Mouse (Mus musculus) lung, postnatal 0 days (tissue): ENCODE data around the gene Ak5. TPM values are rescaled to one million over a fixed set of nuclear protein-coding genes. Genes with fewer than 3 reads are reported as not detected.
A peak's percentile ranks its signal among the peaks of the same experiment; 100 is the strongest.
"Not testable (repeated sequence)": the region's sequence is repeated elsewhere in the genome, so short reads cannot be mapped to it uniquely, and the experiment has no call there.

Experiments used
- ATAC-seq: fragments of 200-750 bp; cut with Nextera tagmentation; 2 replicates; pipeline ENCODE4 v1.8.0; 2017; ENCODE audit warnings: moderate library complexity
- DNase-seq: peaks from one replicate; pipeline ENCODE4 v3.0.0-alpha.2; 2016; ENCODE audit warnings: low spot score
- H3K27ac ChIP-seq: fragments of 300-500 bp; sonication (generic); 2 replicates; pipeline ENCODE4 v1.5.1; 2014; ENCODE audit warnings: antibody characterized with exemption, mild to moderate bottlenecking, low read length, mixed read lengths
- H3K27me3 ChIP-seq: fragments of 300-500 bp; sonication (generic); replicated peaks from 2 replicates; pipeline ENCODE4 v1.6.1; 2014; ENCODE audit warnings: low read length, mixed read lengths; ENCODE audit not compliant: insufficient read depth
- H3K36me3 ChIP-seq: fragments of 300-500 bp; sonication (generic); 2 replicates; pipeline ENCODE4 v1.6.1; 2014; ENCODE audit warnings: low read length, mixed read lengths; ENCODE audit not compliant: insufficient read depth
- H3K4me1 ChIP-seq: fragments of 300-500 bp; sonication (generic); 2 replicates; pipeline ENCODE4 v1.6.1; 2014; ENCODE audit warnings: antibody characterized with exemption, low read depth, low read length, mixed read lengths; ENCODE audit not compliant: insufficient read depth
- H3K4me2 ChIP-seq: fragments of 300-500 bp; sonication (generic); replicated peaks from 2 replicates; pipeline ENCODE4 v1.6.1; 2014; ENCODE audit warnings: low read depth, mild to moderate bottlenecking, low read length, moderate library complexity, mixed read lengths
- H3K4me3 ChIP-seq: fragments of 300-500 bp; sonication (generic); 2 replicates; pipeline ENCODE4 v1.5.1; 2014; ENCODE audit warnings: low read depth, low read length
- H3K9ac ChIP-seq: fragments of 300-500 bp; sonication (generic); replicated peaks from 2 replicates; pipeline ENCODE4 v1.6.1; 2014; ENCODE audit warnings: low read depth, mild to moderate bottlenecking
- H3K9me3 ChIP-seq: fragments of 300-500 bp; sonication (generic); 2 replicates; pipeline ENCODE4 v1.6.1; 2016; ENCODE audit warnings: low read length, mixed read lengths
- CTCF ChIP-seq: IDR thresholded peaks from 2 replicates; pipeline ENCODE4 v1.5.1; 2016; ENCODE audit warnings: antibody characterized with exemption, mild to moderate bottlenecking
- EP300 ChIP-seq: IDR thresholded peaks from 2 replicates; pipeline ENCODE4 v1.6.1; 2016; ENCODE audit warnings: antibody characterized with exemption, mild to moderate bottlenecking, control low read depth
- WGBS: fragments of 180-500 bp; shearing (Covaris S2); extraction: QIAGEN DNeasy Blood & Tissue Kit; methylation state at CpG from one replicate; pipeline ENCODE4 v1.1.7; 2014; 5-methylcytosine and 5-hydroxymethylcytosine counted together
- polyA plus RNA-seq: library from polyadenylated mRNA; unstranded; fragments of >200 nt; fragmentation: Nextera tagmentation; extraction: Ambion mirVana; gene quantifications from 2 replicates; pipeline ENCODE4 v1.2.1, GENCODE M21; 2015

Gene Ak5
- polyA plus RNA-seq, 1 experiment from 2014 or later, result 0.47 TPM

DNA sequence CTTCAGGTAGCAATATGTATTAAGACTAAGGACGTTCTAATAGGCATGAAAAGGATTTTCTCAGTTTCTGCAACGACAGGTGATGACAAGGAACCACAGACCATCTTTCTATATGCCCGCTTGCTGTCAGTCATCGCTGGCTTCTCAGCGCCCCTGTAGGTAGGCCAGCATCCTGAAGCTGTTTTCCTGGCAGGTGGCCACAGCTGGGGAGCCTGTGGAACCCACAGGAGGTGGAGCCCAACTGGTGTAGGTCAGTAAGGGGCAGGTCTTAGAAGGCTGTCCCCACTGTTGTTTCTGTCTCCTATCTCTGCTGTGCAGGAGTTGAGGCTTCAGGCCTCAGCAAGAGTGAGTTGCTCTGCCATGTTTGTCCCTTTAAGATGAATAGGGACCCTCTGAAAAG, 37.7 kb upstream of the Ak5 start:
- no peaks in the 10 kb centered on the region for H3K27me3 ChIP-seq
- DNase-seq, result no peak
- ATAC-seq, result no peak

DNA sequence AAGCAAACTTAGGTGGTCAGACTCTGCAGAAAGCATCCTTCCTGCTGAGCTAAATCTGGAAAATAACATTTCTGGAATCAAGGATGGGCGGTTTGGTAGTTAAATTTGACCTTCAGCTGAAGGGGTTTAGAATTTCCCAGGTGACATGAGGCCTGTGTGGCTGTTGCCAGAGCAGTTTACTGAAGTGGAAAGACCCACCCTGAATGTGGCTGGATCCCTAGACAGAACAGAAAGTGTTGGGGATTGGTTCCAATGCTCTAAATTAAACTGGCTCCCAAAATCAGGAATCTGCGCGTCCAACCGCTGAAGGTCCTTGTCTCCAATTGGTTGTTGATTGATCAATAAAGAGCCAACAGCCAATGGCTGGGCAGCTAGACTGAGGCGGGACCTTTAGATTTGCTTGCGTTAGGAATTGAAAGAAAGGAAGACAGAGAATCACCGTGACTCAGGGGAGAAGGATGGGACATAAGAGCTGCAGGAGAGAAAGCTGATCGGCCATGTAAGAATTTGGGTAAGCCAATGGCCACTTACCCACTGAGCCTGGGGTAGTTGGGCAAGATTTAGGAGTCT, 34.2 kb upstream of the Ak5 start:
- no peak overlapping the region for H3K4me3 ChIP-seq
- no peak for DNase-seq
- ATAC-seq, result no peak
- H3K9ac ChIP-seq, result no peak overlapping the region
- H3K27me3 ChIP-seq, result no peaks in the 10 kb centered on the region
- TF ChIP-seq CTCF (no peak), EP300 (no peak)
- H3K9me3 ChIP-seq, result no peaks in the 10 kb centered on the region
- 53% methylated on average over 8 of the region's 8 CpGs for WGBS
- H3K4me2 ChIP-seq, result no peak overlapping the region
- H3K36me3 ChIP-seq, result no peaks in the 10 kb centered on the region
- no peak overlapping the region for H3K27ac ChIP-seq
- H3K4me1 ChIP-seq, result no peaks in the 10 kb centered on the region

More for the DNA sequence above, 37.7 kb upstream of the Ak5 start:
- Histone ChIP-seq H3K27ac (no peak overlapping the region), H3K4me3 (no peak overlapping the region), H3K4me2 (no peak overlapping the region), H3K36me3 (no peaks in the 10 kb centered on the region), H3K9ac (no peak overlapping the region), H3K9me3 (no peaks in the 10 kb centered on the region), H3K4me1 (no peaks in the 10 kb centered on the region)
- WGBS, result 77% methylated on average over 5 of the region's 5 CpGs
- TF ChIP-seq CTCF (no peak), EP300 (no peak)

DNA sequence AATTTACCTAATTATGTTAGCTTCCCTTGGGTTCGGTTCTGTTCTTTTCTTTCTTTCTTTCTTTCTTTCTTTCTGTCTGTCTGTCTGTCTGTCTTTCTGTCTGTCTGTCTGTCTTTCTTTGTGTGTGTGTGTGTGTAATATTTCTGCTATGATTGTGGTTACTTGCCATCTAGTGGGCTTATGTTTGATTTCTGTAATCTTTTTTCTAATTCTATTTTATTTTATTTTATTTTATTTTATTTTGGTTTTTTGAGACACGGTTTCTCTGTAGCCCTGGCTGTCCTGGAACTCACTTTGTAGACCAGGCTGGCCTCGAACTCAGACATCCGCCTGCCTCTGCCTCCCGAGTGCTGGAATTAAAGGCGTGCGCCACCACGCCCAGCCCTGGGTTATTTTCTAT, 33.4 kb upstream of the Ak5 start:
- not testable (repeated sequence) for H3K36me3 ChIP-seq, H3K4me2 ChIP-seq, H3K27ac ChIP-seq, H3K9me3 ChIP-seq, H3K9ac ChIP-seq, H3K27me3 ChIP-seq, H3K4me3 ChIP-seq, ATAC-seq, H3K4me1 ChIP-seq
- peak; percentile 35 for DNase-seq
- 93% methylated on average over 8 of the region's 8 CpGs for WGBS

DNA sequence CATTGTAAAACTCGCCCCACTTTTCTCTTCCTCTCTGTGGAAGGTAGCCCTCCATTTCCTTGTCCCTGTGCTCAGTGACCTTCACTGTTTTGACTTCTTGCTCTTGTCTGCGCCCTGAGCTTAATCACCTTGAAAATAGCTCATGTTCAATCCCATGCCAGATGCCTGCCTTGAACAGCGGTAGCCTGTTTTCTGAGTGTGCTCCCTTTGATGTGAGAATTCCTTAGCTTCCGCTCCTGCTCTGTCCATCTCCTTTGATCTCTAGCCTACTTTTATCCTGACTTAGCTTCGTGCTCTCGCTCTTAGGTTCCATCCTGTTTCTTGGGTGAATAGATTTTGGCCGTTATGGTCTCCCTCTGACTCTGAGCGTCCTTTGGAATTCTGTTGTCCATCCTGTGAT, 31.1 kb upstream of the Ak5 start:
- DNase-seq (no peak), ATAC-seq (no peak)
- H3K4me2 ChIP-seq, result no peak overlapping the region
- no peak overlapping the region for H3K27ac ChIP-seq
- H3K4me1 ChIP-seq, result no peaks in the 10 kb centered on the region
- H3K4me3 ChIP-seq, result no peak overlapping the region
- 49% methylated on average over 8 of the region's 8 CpGs for WGBS
- H3K9me3 ChIP-seq, result no peaks in the 10 kb centered on the region
- no peaks in the 10 kb centered on the region for H3K27me3 ChIP-seq
- TF ChIP-seq CTCF (no peak), EP300 (no peak)
- no peaks in the 10 kb centered on the region for H3K36me3 ChIP-seq
- H3K9ac ChIP-seq, result no peak overlapping the region

DNA sequence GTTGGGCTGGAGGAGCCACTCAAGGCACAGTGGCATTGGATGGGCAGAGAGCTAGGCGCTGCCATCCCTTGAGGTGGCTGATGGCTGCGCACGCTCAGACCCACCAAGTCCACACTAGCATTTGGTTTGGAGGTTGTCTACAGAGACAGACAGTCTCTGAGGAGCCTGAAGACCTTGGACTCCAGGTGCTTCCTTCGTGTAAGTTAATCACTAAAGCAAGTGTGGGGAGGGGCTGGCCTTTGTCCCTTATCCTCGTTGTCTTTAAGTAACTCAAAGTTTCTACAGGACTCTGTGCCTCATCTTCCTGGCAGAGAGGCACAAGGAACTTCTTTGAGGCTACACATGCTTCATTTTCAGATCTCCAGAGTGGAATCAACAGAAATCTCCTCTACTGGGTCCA, 29.9 kb upstream of the Ak5 start:
- Histone ChIP-seq H3K9me3 (no peaks in the 10 kb centered on the region), H3K4me2 (no peak overlapping the region), H3K27me3 (no peaks in the 10 kb centered on the region), H3K4me3 (no peak overlapping the region), H3K9ac (no peak overlapping the region), H3K36me3 (no peaks in the 10 kb centered on the region), H3K27ac (no peak overlapping the region), H3K4me1 (no peaks in the 10 kb centered on the region)
- 69% methylated on average over 5 of the region's 5 CpGs for WGBS
- no peak for DNase-seq
- TF ChIP-seq EP300 (no peak), CTCF (no peak)
- ATAC-seq, result no peak

DNA sequence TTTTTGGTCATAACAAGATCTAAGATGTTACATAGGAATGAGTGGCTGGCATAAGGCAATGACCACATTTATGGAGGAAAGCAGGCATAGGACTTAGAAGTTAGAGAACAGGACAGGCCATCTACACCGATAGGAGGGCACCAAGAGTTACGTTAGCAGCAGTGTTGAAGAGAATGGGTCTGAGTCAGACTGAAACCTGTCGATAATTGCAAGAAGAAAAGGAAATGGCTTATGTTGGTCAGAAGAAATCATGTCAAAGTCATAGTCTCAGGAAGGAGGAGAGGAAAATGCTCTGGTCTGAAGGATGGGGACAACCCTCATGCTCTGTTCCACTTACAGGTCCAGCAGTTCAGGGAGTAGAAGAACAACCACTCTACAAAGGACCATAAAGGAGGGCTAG, 26.8 kb upstream of the Ak5 start:
- 91% methylated on average over 3 of the region's 3 CpGs for WGBS
- Histone ChIP-seq H3K4me1 (no peaks in the 10 kb centered on the region), H3K36me3 (no peaks in the 10 kb centered on the region), H3K27me3 (no peaks in the 10 kb centered on the region), H3K27ac (no peak overlapping the region), H3K9ac (no peak overlapping the region), H3K9me3 (no peaks in the 10 kb centered on the region), H3K4me2 (no peak overlapping the region), H3K4me3 (no peak overlapping the region)
- no peak for TF ChIP-seq EP300
- DNase-seq, result no peak
- ATAC-seq, result no peak

DNA sequence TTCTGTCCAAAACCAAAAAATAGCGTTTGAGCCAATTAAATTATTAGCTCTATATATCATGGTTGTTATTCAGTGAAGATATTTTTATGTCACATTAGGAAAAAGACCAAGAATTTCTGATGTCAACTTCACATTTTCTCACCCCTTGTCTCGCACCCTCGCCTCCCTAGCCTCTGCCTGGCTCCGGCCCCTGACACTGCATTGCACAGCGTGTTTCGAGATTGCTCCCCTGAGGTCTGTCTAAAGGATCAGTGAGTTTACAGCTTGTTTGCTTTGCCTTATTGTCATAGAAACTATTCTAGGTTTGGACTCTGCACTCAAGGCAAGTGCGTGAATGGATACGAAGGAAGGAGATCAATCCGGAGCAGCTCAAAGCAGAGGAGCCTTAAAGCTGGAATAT, 20.9 kb upstream of the Ak5 start:
- no peak overlapping the region for H3K4me2 ChIP-seq
- ATAC-seq (no peak), DNase-seq (no peak)
- H3K4me1 ChIP-seq, result no peaks in the 10 kb centered on the region
- no peaks in the 10 kb centered on the region for H3K36me3 ChIP-seq
- no peak overlapping the region for H3K27ac ChIP-seq
- H3K9ac ChIP-seq, result no peak overlapping the region
- 70% methylated on average over 9 of the region's 9 CpGs for WGBS
- no peaks in the 10 kb centered on the region for H3K9me3 ChIP-seq
- TF ChIP-seq CTCF (no peak), EP300 (no peak)
- H3K27me3 ChIP-seq, result no peaks in the 10 kb centered on the region
- H3K4me3 ChIP-seq, result no peak overlapping the region
